Mouse (Mus musculus): ENCODE results near the gene Evx1. TPM values are rescaled to one million over a fixed set of nuclear protein-coding genes. Genes with fewer than 3 reads are reported as not detected.
A peak's percentile ranks its signal among the peaks of the same experiment; 100 is the strongest.

The Evx1 gene
- polyA plus RNA-seq, 1 experiment from 2014 or later = not detected

GRCm38 (mm10) chr6:52267221-52267620, 46.1 kb upstream of the Evx1 start:
- Histone ChIP-seq H3K27ac (replicated peaks) (no peak overlapping the region), H3K4me1 (replicated peaks; ENCODE audit: control insufficient read depth, insufficient read depth) (no peaks in the 10 kb centered on the region), H3K9me3 (ENCODE audit: control insufficient read depth, low read length) (no peaks in the 10 kb centered on the region), H3K27me3 (ENCODE audit: control insufficient read depth, insufficient read depth, low read length) (peaks cover 43% of the 10 kb centered on the region), H3K9ac (ENCODE audit: low read length) (no peak overlapping the region), H3K4me2 (replicated peaks; ENCODE audit: low read depth) (no peak overlapping the region), H3K4me3 (ENCODE audit: low read depth, low read length) (no peak overlapping the region), H3K36me3 (ENCODE audit: control insufficient read depth, insufficient read depth, low read length) (no peaks in the 10 kb centered on the region)
- no peak for ATAC-seq (ENCODE audit: low FRiP score, low TSS enrichment)
- TF ChIP-seq EP300 (optimal IDR thresholded peaks at IDR 0.05) = no peak
- no peak for TF ChIP-seq CTCF (IDR thresholded peaks at IDR 0.05; ENCODE audit: low read depth)
- WGBS = 18% methylated on average over 5 of the region's 5 CpGs
- DNase-seq (ENCODE audit: low spot score) = no peak

- no peaks in the 10 kb centered on the region for H3K9me3 ChIP-seq (ENCODE audit: control insufficient read depth, low read length)
- no peak for ATAC-seq (ENCODE audit: low FRiP score, low TSS enrichment)
- no peaks in the 10 kb centered on the region for H3K36me3 ChIP-seq (ENCODE audit: control insufficient read depth, insufficient read depth, low read length)
- no peak for DNase-seq (ENCODE audit: low spot score)
- 11% methylated on average over 3 of the region's 3 CpGs for WGBS
- H3K27ac ChIP-seq (replicated peaks) = no peak overlapping the region
- no peak for TF ChIP-seq EP300 (optimal IDR thresholded peaks at IDR 0.05)
- TF ChIP-seq CTCF (IDR thresholded peaks at IDR 0.05; ENCODE audit: low read depth) = no peak
- H3K27me3 ChIP-seq (ENCODE audit: control insufficient read depth, insufficient read depth, low read length) = peaks cover 46% of the 10 kb centered on the region
- H3K4me3 ChIP-seq (ENCODE audit: low read depth, low read length) = no peak overlapping the region
- H3K9ac ChIP-seq (ENCODE audit: low read length) = no peak overlapping the region
- H3K4me2 ChIP-seq (replicated peaks; ENCODE audit: low read depth) = no peak overlapping the region
- no peaks in the 10 kb centered on the region for H3K4me1 ChIP-seq (replicated peaks; ENCODE audit: control insufficient read depth, insufficient read depth)
Measured at GRCm38 (mm10) chr6:52267691-52268090, 45.6 kb upstream of the Evx1 start.

- DNase-seq (ENCODE audit: low spot score) (no peak), ATAC-seq (ENCODE audit: low FRiP score, low TSS enrichment) (no peak)
- H3K4me1 ChIP-seq (replicated peaks; ENCODE audit: control insufficient read depth, insufficient read depth) = no peaks in the 10 kb centered on the region
- WGBS = 9% methylated on average over 7 of the region's 7 CpGs
- H3K4me3 ChIP-seq (ENCODE audit: low read depth, low read length) = no peak overlapping the region
- H3K36me3 ChIP-seq (ENCODE audit: control insufficient read depth, insufficient read depth, low read length) = no peaks in the 10 kb centered on the region
- TF ChIP-seq EP300 (optimal IDR thresholded peaks at IDR 0.05) (no peak), CTCF (IDR thresholded peaks at IDR 0.05; ENCODE audit: low read depth) (no peak)
- H3K9ac ChIP-seq (ENCODE audit: low read length) = no peak overlapping the region
- H3K4me2 ChIP-seq (replicated peaks; ENCODE audit: low read depth) = no peak overlapping the region
- no peaks in the 10 kb centered on the region for H3K9me3 ChIP-seq (ENCODE audit: control insufficient read depth, low read length)
- no peak overlapping the region for H3K27ac ChIP-seq (replicated peaks)
- H3K27me3 ChIP-seq (ENCODE audit: control insufficient read depth, insufficient read depth, low read length) = peaks cover 50% of the 10 kb centered on the region
Measured at GRCm38 (mm10) chr6:52268341-52268740, 45.0 kb upstream of the Evx1 start.

DNA sequence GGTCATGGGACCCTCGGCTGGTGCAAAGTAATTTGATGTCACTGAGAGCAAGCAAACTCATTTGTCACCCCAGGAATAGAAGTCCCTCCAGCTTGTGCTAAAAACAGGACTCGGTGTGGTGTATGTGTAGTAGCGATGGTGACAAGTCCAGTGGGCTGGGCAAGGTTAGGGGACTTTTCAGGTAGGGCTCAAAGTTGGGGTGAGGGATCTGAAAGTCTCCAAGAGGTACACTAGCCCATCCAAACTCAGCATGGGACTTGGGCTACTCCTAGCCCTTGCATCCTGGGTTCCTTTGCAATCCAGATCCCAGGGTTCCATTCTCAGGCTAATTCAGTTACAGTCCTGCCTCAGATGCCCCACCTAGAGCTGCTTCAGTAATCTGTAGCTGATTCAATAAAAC, 44.5 kb upstream of the Evx1 start:
- Histone ChIP-seq H3K27ac (replicated peaks) (no peak overlapping the region), H3K36me3 (ENCODE audit: control insufficient read depth, insufficient read depth, low read length) (no peaks in the 10 kb centered on the region), H3K9ac (ENCODE audit: low read length) (no peak overlapping the region), H3K4me3 (ENCODE audit: low read depth, low read length) (no peak overlapping the region), H3K9me3 (ENCODE audit: control insufficient read depth, low read length) (no peaks in the 10 kb centered on the region), H3K4me2 (replicated peaks; ENCODE audit: low read depth) (no peak overlapping the region), H3K27me3 (ENCODE audit: control insufficient read depth, insufficient read depth, low read length) (peaks cover 51% of the 10 kb centered on the region), H3K4me1 (replicated peaks; ENCODE audit: control insufficient read depth, insufficient read depth) (no peaks in the 10 kb centered on the region)
- DNase-seq (ENCODE audit: low spot score) = no peak
- no peak for ATAC-seq (ENCODE audit: low FRiP score, low TSS enrichment)
- WGBS = 4% methylated on average over 3 of the region's 3 CpGs
- TF ChIP-seq EP300 (optimal IDR thresholded peaks at IDR 0.05) (no peak), CTCF (IDR thresholded peaks at IDR 0.05; ENCODE audit: low read depth) (no peak)

DNA sequence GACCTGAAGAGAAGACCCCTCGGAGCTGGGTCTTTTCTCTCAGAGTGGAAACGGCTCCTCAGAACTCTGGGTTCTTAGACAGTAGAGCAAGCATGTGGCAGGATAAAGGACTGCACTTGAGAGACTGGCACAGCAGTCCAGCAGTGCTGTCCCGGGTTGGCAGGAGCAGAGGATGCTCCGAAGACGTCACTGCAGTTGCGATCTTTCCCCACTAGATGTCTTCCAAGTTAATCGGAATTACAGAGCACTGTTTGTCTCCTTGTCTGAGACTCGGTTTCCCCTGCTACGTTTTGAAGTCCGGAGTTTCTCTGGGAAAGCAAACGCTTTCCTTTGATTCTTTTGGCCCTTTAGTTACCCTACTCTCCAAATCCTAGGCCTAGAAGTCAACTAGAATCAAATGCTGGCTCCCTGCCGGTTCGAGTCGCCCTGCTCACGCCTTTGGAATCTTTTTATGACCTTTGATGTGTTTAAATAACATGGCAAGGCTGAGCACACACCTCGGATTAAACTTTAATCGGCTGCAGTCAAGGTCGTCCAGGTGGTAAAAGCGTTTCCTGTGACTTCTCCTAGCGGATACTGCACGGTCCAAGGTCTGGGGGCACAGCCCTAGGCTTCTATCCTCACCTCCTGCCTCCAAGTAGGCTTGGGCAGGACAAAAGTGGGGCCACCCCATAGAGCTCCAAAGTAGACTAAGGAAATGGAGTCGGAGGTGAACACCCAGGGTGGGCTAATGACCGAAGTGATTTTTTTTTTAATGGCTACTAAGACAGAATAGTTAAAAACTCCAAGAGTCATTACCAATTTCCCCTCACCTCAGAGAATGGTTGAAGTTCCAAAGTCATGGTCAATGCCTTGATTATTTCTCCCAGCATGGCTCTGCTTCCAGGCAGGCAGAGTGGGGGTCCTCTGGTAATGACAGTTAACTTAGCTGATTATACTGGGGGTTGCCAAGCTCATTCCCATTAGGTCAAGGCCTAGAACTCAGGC, 42.5 kb upstream of the Evx1 start:
- TF ChIP-seq CTCF (IDR thresholded peaks at IDR 0.05; ENCODE audit: low read depth) = peak; percentile 79
- TF ChIP-seq EP300 (optimal IDR thresholded peaks at IDR 0.05) = no peak
- H3K9me3 ChIP-seq (ENCODE audit: control insufficient read depth, low read length) = no peaks in the 10 kb centered on the region
- H3K4me3 ChIP-seq (ENCODE audit: low read depth, low read length) = no peak overlapping the region
- no peak overlapping the region for H3K4me2 ChIP-seq (replicated peaks; ENCODE audit: low read depth)
- ATAC-seq (ENCODE audit: low FRiP score, low TSS enrichment) = 0 out of 2 replicates have a peak, but pooled peaks have one; percentile 32
- peaks cover 52% of the 10 kb centered on the region for H3K27me3 ChIP-seq (ENCODE audit: control insufficient read depth, insufficient read depth, low read length)
- DNase-seq (ENCODE audit: low spot score) = no peak
- no peaks in the 10 kb centered on the region for H3K4me1 ChIP-seq (replicated peaks; ENCODE audit: control insufficient read depth, insufficient read depth)
- no peak overlapping the region for H3K9ac ChIP-seq (ENCODE audit: low read length)
- H3K36me3 ChIP-seq (ENCODE audit: control insufficient read depth, insufficient read depth, low read length) = no peaks in the 10 kb centered on the region
- no peak overlapping the region for H3K27ac ChIP-seq (replicated peaks)
- 11% methylated on average over 23 of the region's 23 CpGs for WGBS
